Mouse (Mus musculus): ENCODE data around the gene Palm2. TPM values are rescaled to one million over a fixed set of nuclear protein-coding genes. Genes with fewer than 3 reads are reported as not detected.

The Palm2 gene
- polyA plus RNA-seq, 1 experiment from 2014 or later = 2.7 TPM

- H3K9ac ChIP-seq (ENCODE audit: low read depth, low read length) = no peak overlapping the region
- WGBS = 57% methylated on average over 2 of the region's 2 CpGs
- no peak overlapping the region for H3K27ac ChIP-seq (ENCODE audit: low read length)
- no peak overlapping the region for H3K4me3 ChIP-seq (ENCODE audit: low read length)
- no peaks in the 10 kb centered on the region for H3K27me3 ChIP-seq (replicated peaks; ENCODE audit: control insufficient read depth, insufficient read depth, low read length)
- no peak for ATAC-seq
- H3K9me3 ChIP-seq (ENCODE audit: control insufficient read depth, low read length) = no peaks in the 10 kb centered on the region
- no peak overlapping the region for H3K4me2 ChIP-seq (ENCODE audit: low read depth, low read length)
- H3K4me1 ChIP-seq (ENCODE audit: control insufficient read depth, insufficient read depth, low read length) = no peaks in the 10 kb centered on the region
- no peaks in the 10 kb centered on the region for H3K36me3 ChIP-seq (ENCODE audit: control insufficient read depth, insufficient read depth, low read length)
These were observed 289.6 kb downstream of the Palm2 start for GRCm38 (mm10) chr4:57723659-57724058.

DNA sequence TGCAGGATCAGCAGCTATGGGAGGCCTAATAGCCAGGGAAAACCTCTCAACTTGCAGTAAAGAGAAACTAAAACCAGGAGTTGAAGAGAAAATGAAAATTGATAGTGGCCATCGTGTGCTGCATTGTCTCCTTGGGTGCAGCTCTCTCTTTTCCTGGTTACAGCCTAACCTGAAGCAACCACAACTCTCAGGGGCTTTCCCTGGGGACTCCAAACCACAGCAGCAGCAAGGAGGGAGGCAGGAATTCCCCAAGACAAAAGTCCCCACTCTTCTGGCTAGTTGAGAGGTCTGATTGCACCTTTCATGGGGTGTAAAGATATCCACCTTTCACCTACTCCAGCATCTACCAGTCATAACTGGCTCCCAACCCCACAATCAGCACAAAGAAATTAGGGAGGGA is 291.5 kb downstream of the Palm2 start:
- Histone ChIP-seq H3K36me3 (ENCODE audit: control insufficient read depth, insufficient read depth, low read length) (no peaks in the 10 kb centered on the region), H3K9ac (ENCODE audit: low read depth, low read length) (no peak overlapping the region), H3K9me3 (ENCODE audit: control insufficient read depth, low read length) (no peaks in the 10 kb centered on the region), H3K27ac (ENCODE audit: low read length) (no peak overlapping the region), H3K4me1 (ENCODE audit: control insufficient read depth, insufficient read depth, low read length) (no peaks in the 10 kb centered on the region), H3K4me3 (ENCODE audit: low read length) (no peak overlapping the region), H3K4me2 (ENCODE audit: low read depth, low read length) (no peak overlapping the region), H3K27me3 (replicated peaks; ENCODE audit: control insufficient read depth, insufficient read depth, low read length) (no peaks in the 10 kb centered on the region)
- ATAC-seq = no peak
- 66% methylated on average over 1 of the region's 1 CpGs for whole genome bisulfite sequencing

DNA sequence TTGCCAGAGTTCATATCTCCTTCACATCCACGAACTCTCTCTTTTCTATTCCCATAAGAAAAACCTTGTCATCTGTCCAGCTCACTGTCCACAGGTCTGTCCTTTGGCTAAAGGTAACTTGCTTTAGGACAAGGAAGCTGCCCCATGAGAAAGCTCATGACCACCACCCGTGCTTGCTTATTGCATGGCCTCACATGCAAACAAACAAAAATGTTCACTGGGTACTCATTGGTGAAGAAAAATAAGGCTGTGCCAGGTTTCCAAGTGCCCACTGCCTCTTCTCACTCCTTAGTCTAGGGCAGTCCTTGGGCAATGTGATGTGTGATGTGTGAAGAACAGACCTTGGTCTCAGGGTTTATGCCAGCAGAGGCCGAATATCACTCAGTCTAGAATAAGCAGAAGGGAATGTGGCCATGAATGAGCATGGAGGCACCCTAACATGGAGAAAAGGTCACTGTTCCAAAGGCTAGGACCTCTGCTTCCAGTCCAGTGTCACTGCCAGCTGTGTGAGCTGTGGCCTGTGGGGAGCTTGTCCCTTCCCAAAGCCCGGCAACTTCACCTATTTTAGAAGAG is 294.6 kb downstream of the Palm2 start:
- no peak overlapping the region for H3K27ac ChIP-seq (ENCODE audit: low read length)
- H3K9me3 ChIP-seq (ENCODE audit: control insufficient read depth, low read length) = no peaks in the 10 kb centered on the region
- no peak overlapping the region for H3K9ac ChIP-seq (ENCODE audit: low read depth, low read length)
- H3K36me3 ChIP-seq (ENCODE audit: control insufficient read depth, insufficient read depth, low read length) = no peaks in the 10 kb centered on the region
- H3K4me3 ChIP-seq (ENCODE audit: low read length) = no peak overlapping the region
- no peak for ATAC-seq
- H3K4me2 ChIP-seq (ENCODE audit: low read depth, low read length) = no peak overlapping the region
- H3K27me3 ChIP-seq (replicated peaks; ENCODE audit: control insufficient read depth, insufficient read depth, low read length) = no peaks in the 10 kb centered on the region
- 92% methylated on average over 4 of the region's 4 CpGs for WGBS
- H3K4me1 ChIP-seq (ENCODE audit: control insufficient read depth, insufficient read depth, low read length) = 0 out of 2 replicates have a peak, but pooled peaks cover 3% of the 10 kb centered on the region

- ATAC-seq = no peak
- Histone ChIP-seq H3K4me3 (ENCODE audit: low read length) (no peak overlapping the region), H3K27ac (ENCODE audit: low read length) (no peak overlapping the region), H3K27me3 (replicated peaks; ENCODE audit: control insufficient read depth, insufficient read depth, low read length) (no peaks in the 10 kb centered on the region), H3K4me2 (ENCODE audit: low read depth, low read length) (no peak overlapping the region), H3K36me3 (ENCODE audit: control insufficient read depth, insufficient read depth, low read length) (no peaks in the 10 kb centered on the region), H3K9me3 (ENCODE audit: control insufficient read depth, low read length) (no peaks in the 10 kb centered on the region), H3K9ac (ENCODE audit: low read depth, low read length) (no peak overlapping the region), H3K4me1 (ENCODE audit: control insufficient read depth, insufficient read depth, low read length) (0 out of 2 replicates have a peak, but pooled peaks cover 3% of the 10 kb centered on the region)
- WGBS = 86% methylated on average over 6 of the region's 6 CpGs
These were observed 296.0 kb downstream of the Palm2 start for GRCm38 (mm10) chr4:57730047-57730446.

DNA sequence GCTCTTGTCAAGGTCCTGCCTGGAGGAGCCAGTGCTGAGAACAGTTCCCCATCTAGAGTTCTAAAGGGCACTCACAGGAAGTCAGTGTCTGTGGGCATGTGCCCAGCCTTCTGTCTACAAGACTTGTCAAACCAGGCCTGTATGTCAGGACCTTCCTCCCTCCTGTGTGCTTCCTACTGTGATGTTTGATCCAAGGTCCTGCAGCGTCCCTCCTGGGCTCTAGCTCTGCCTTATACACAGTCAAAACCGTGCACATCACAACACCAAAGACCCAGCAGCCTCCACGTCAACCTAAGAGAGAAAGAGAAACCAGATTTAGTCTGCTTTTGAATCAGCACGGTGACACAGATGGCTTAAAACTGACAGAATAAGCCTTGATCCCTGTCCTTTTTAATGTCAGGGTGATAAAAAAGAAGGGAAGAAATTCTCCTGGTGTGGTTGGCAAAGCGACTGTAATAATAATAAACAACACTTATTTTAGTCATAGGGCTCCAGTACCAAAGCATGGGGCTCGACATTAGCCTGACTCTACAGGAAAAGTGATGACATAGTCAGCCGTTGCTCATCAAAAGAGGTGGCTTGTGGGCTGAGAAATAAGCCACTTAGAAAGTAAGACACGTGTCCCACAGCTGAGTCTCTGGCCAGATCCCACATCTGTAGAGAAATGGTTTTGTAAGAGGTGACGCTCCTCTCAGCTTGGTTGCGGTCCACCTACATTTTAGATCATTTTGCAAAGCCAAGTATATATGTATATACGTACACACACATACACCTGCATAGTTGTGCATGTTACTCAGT is 297.0 kb downstream of the Palm2 start:
- WGBS = 73% methylated on average over 11 of the region's 11 CpGs
- no peak overlapping the region for H3K4me3 ChIP-seq (ENCODE audit: low read length)
- no peak for ATAC-seq
- no peaks in the 10 kb centered on the region for H3K36me3 ChIP-seq (ENCODE audit: control insufficient read depth, insufficient read depth, low read length)
- H3K4me2 ChIP-seq (ENCODE audit: low read depth, low read length) = no peak overlapping the region
- no peaks in the 10 kb centered on the region for H3K27me3 ChIP-seq (replicated peaks; ENCODE audit: control insufficient read depth, insufficient read depth, low read length)
- H3K27ac ChIP-seq (ENCODE audit: low read length) = no peak overlapping the region
- no peaks in the 10 kb centered on the region for H3K9me3 ChIP-seq (ENCODE audit: control insufficient read depth, low read length)
- 0 out of 2 replicates have a peak, but pooled peaks cover 3% of the 10 kb centered on the region for H3K4me1 ChIP-seq (ENCODE audit: control insufficient read depth, insufficient read depth, low read length)
- no peak overlapping the region for H3K9ac ChIP-seq (ENCODE audit: low read depth, low read length)

- Histone ChIP-seq H3K4me2 (ENCODE audit: low read depth, low read length) (no peak overlapping the region), H3K9me3 (ENCODE audit: control insufficient read depth, low read length) (no peaks in the 10 kb centered on the region), H3K4me3 (ENCODE audit: low read length) (no peak overlapping the region), H3K27me3 (replicated peaks; ENCODE audit: control insufficient read depth, insufficient read depth, low read length) (no peaks in the 10 kb centered on the region), H3K27ac (ENCODE audit: low read length) (no peak overlapping the region), H3K9ac (ENCODE audit: low read depth, low read length) (no peak overlapping the region), H3K36me3 (ENCODE audit: control insufficient read depth, insufficient read depth, low read length) (no peaks in the 10 kb centered on the region), H3K4me1 (ENCODE audit: control insufficient read depth, insufficient read depth, low read length) (0 out of 2 replicates have a peak, but pooled peaks cover 3% of the 10 kb centered on the region)
- no peak for ATAC-seq
- WGBS = 78% methylated on average over 5 of the region's 5 CpGs
These were observed 298.3 kb downstream of the Palm2 start for GRCm38 (mm10) chr4:57732351-57732750.

DNA sequence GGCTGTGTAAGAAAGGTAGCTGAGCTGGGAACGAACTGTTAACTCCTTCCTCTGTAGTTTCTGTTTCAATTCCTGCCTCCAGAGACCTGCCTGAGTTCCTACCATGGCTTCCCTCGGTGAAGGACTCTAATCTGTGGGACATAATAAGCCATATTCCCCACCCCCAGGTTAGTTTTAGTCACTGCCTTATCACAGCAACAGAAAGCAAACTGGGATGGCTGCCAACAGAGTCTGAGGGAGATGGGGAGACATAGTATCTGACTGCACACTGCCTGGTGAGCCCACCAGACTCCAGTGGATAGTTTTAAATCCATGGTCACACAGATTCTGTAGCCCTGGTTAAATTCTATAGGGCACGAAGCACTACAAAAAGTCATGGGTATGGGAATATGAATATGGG is 299.4 kb downstream of the Palm2 start:
- no peak for ATAC-seq

GRCm38 (mm10) chr4:57735426-57735825 is 301.4 kb downstream of the Palm2 start:
- Histone ChIP-seq H3K4me3 (ENCODE audit: low read length) (no peak overlapping the region), H3K4me1 (ENCODE audit: control insufficient read depth, insufficient read depth, low read length) (0 out of 2 replicates have a peak, but pooled peaks cover 3% of the 10 kb centered on the region), H3K27me3 (replicated peaks; ENCODE audit: control insufficient read depth, insufficient read depth, low read length) (no peaks in the 10 kb centered on the region), H3K4me2 (ENCODE audit: low read depth, low read length) (no peak overlapping the region), H3K9ac (ENCODE audit: low read depth, low read length) (no peak overlapping the region), H3K27ac (ENCODE audit: low read length) (no peak overlapping the region), H3K9me3 (ENCODE audit: control insufficient read depth, low read length) (no peaks in the 10 kb centered on the region), H3K36me3 (ENCODE audit: control insufficient read depth, insufficient read depth, low read length) (no peaks in the 10 kb centered on the region)
- ATAC-seq = no peak
- WGBS = 83% methylated on average over 5 of the region's 5 CpGs

More for the DNA sequence above, 299.4 kb downstream of the Palm2 start:
- Histone ChIP-seq H3K9ac (ENCODE audit: low read depth, low read length) (no peak overlapping the region), H3K4me2 (ENCODE audit: low read depth, low read length) (no peak overlapping the region), H3K4me3 (ENCODE audit: low read length) (no peak overlapping the region), H3K36me3 (ENCODE audit: control insufficient read depth, insufficient read depth, low read length) (no peaks in the 10 kb centered on the region), H3K27me3 (replicated peaks; ENCODE audit: control insufficient read depth, insufficient read depth, low read length) (no peaks in the 10 kb centered on the region), H3K4me1 (ENCODE audit: control insufficient read depth, insufficient read depth, low read length) (0 out of 2 replicates have a peak, but pooled peaks cover 3% of the 10 kb centered on the region), H3K9me3 (ENCODE audit: control insufficient read depth, low read length) (no peaks in the 10 kb centered on the region), H3K27ac (ENCODE audit: low read length) (no peak overlapping the region)
- 72% methylated on average over 3 of the region's 3 CpGs for WGBS

DNA sequence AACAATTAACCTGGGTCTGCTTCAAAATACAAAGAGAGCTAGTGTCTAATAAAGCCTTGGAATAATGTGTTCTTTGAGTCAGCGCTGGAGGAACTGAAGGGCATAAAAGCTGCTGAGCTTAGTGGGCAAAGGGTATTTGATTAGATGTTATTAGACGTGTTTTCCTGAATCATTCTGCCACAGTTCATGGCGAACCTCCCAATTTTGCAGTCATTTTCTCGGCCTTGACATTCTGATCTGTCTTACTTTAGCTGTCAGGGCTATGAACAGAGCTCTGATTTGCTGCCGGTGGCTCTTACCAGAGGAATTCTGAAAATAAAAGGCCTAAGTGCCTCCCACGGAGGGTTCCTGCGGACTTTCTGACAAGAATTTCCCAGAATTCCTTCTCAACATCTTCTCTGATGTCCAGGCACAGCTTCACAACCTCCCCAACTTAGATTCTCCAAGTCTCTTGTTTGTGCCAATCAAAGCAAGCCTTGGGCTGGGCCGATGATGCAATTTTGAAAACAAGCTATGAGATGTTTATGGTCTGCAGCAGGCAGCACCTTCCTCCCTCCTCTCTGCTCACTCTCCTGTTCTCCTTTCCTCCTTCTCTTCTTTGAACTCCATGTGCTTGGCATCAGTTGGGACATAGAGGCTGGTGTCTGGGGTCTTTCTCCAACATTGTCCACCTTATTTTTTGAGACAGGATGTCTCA is 305.0 kb downstream of the Palm2 start:
- 64% methylated on average over 8 of the region's 8 CpGs for WGBS
- no peaks in the 10 kb centered on the region for H3K9me3 ChIP-seq (ENCODE audit: control insufficient read depth, low read length)

More for the DNA sequence above, 305.0 kb downstream of the Palm2 start:
- no peak overlapping the region for H3K27ac ChIP-seq (ENCODE audit: low read length)
- no peak for ATAC-seq
- H3K36me3 ChIP-seq (ENCODE audit: control insufficient read depth, insufficient read depth, low read length) = no peaks in the 10 kb centered on the region
- H3K4me1 ChIP-seq (ENCODE audit: control insufficient read depth, insufficient read depth, low read length) = no peaks in the 10 kb centered on the region
- H3K4me3 ChIP-seq (ENCODE audit: low read length) = no peak overlapping the region
- no peaks in the 10 kb centered on the region for H3K27me3 ChIP-seq (replicated peaks; ENCODE audit: control insufficient read depth, insufficient read depth, low read length)
- H3K9ac ChIP-seq (ENCODE audit: low read depth, low read length) = no peak overlapping the region
- H3K4me2 ChIP-seq (ENCODE audit: low read depth, low read length) = no peak overlapping the region

Data from intestine, embryonic 16.5 days (tissue).